7 mouse cellular contexts compared by ENCODE assay signal in the genomic region with DNA sequence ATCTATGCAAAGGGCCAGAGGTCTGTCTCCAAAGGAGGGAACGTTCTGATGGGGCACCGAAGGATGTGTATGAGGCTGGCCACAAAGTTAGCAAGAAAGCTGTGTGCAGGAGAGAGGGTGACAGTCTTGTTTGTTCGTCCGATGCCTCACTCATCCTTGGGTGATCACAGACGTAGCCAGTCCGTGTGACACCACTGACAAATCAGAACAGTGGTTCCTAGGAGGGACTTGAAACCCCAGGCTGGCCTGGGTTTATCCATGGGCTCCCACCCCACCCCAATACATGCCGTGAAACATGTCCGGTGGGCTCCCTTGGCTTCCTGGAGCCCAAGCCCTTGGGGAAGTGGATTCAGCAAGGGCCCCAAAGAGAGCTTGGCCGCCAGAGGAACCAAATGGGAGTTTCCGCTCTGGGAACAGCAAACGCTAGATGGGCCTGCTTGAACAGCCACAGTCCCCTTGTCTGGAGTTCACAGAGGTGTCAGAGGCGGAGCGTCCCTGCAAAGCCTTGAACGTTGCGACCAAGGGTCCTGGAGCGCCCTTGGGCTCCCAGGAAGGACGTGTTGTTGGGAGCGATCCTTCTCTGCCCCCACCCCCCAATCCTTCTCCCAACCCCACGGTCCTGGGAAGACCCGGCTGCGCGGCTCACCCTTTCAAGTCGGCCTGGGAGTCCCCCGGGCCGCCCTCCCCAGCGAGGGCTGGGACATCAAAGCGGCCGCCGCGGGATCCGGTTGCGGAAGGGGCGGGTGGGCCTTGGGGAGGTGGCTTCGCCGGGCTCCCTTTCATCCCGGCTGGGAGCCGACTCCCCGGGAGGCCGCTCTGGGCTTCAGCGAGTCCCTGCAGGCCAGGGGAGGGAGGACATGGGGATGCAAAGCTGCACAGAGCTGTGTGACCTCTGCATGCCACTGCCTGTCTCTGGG. TPM values are rescaled to one million over a fixed set of nuclear protein-coding genes. Genes with fewer than 3 reads are reported as not detected.
DNase-seq lines count a peak whose midpoint lies in the region; ATAC-seq and TF ChIP-seq lines count a peak whose summit lies in the region.

No protein-coding gene starts in this region.

- H3K36me3 ChIP-seq in heart, embryonic 11.5 days (ENCODE audit: control insufficient read depth, insufficient read depth, low read length), result no peaks in the 10 kb centered on the region
- H3K36me3 ChIP-seq in kidney, postnatal 0 days (ENCODE audit: insufficient read depth, low read length), result no peaks in the 10 kb centered on the region

- TF ChIP-seq CTCF in kidney, postnatal 0 days (IDR thresholded peaks at IDR 0.05; ENCODE audit: low read depth), result peak; percentile 43

- peak; percentile 38 for DNase-seq in T-cell, adult 2 months (ENCODE audit: low spot score)
- peak; percentile 93 for DNase-seq in kidney, postnatal 0 days (ENCODE audit: low spot score)
- peak; percentile 67 for DNase-seq in lung, postnatal 36 days
- peak; percentile 58 for DNase-seq in testis, postnatal 14 days (ENCODE audit: low spot score)
- no peak for DNase-seq in right cerebral cortex, postnatal 25 days

- H3K9ac ChIP-seq in heart, embryonic 11.5 days (ENCODE audit: low read depth, low read length), result peak overlapping the region; percentile 78
- H3K9ac ChIP-seq in kidney, postnatal 0 days (ENCODE audit: low read depth, low read length), result peak overlapping the region; percentile 60

- H3K4me1 ChIP-seq in brown adipose tissue, adult 24 weeks (ENCODE audit: control insufficient read depth, insufficient read depth, insufficient read length, low read length), result peaks cover 8% of the 10 kb centered on the region
- peaks cover 29% of the 10 kb centered on the region for H3K4me1 ChIP-seq in heart, embryonic 11.5 days (ENCODE audit: control insufficient read depth, insufficient read depth, low read length)
- H3K4me1 ChIP-seq in kidney, postnatal 0 days (replicated peaks; ENCODE audit: insufficient read depth, low read length), result peaks cover 20% of the 10 kb centered on the region; the same call in 1 of the 2 replicates

- H3K4me2 ChIP-seq in heart, embryonic 11.5 days, result peak overlapping the region; percentile 76
- peak overlapping the region; percentile 60 for H3K4me2 ChIP-seq in kidney, postnatal 0 days (ENCODE audit: low read length)

- no peak overlapping the region for H3K27ac ChIP-seq in brown adipose tissue, adult 24 weeks (replicated peaks; ENCODE audit: low read depth, low read length)
- peak overlapping the region; percentile 81 for H3K27ac ChIP-seq in heart, embryonic 11.5 days (ENCODE audit: low read depth, low read length)
- H3K27ac ChIP-seq in kidney, postnatal 0 days, result peak overlapping the region; percentile 92

- peak; percentile 63; the same call in 1 of the 2 replicates for ATAC-seq in heart, embryonic 11.5 days (replicated peaks; ENCODE audit: insufficient number of reproducible peaks, low FRiP score, low TSS enrichment)
- ATAC-seq in kidney, postnatal 0 days (replicated peaks; ENCODE audit: low FRiP score, low read depth), result peak; percentile 82

- peak overlapping the region; percentile 31 for H3K4me3 ChIP-seq in brown adipose tissue, adult 24 weeks (ENCODE audit: insufficient read depth, low read depth, low read length)
- peak overlapping the region; percentile 42 for H3K4me3 ChIP-seq in heart, embryonic 11.5 days (ENCODE audit: low read depth, low read length)
- H3K4me3 ChIP-seq in kidney, postnatal 0 days (replicated peaks; ENCODE audit: low read depth, low read length), result peak overlapping the region; percentile 16; the same call in 1 of the 2 replicates

- no peaks in the 10 kb centered on the region for H3K27me3 ChIP-seq in heart, embryonic 11.5 days (ENCODE audit: control insufficient read depth, insufficient read depth, low read length)
- H3K27me3 ChIP-seq in kidney, postnatal 0 days (ENCODE audit: insufficient read depth, low read length), result no peaks in the 10 kb centered on the region

- 5% methylated on average over 37 of the region's 40 CpGs for WGBS in heart, embryonic 11.5 days (ENCODE audit: insufficient replicate concordance)
- 5% methylated on average over 40 of the region's 40 CpGs for WGBS in kidney, postnatal 0 days

- H3K9me3 ChIP-seq in heart, embryonic 11.5 days (replicated peaks; ENCODE audit: control insufficient read depth, low read length), result no peaks in the 10 kb centered on the region
- no peaks in the 10 kb centered on the region for H3K9me3 ChIP-seq in kidney, postnatal 0 days (replicated peaks; ENCODE audit: low read length)

RNA-seq across cellular contexts. Expression of a gene that starts 19.1 kb away (rescaled TPM):
- not detected in 2 replicates for polyA plus RNA-seq in brown adipose tissue, adult 24 weeks (2012; ENCODE audit: insufficient read depth, insufficient read length, missing spikeins)
- 1.2 and 1.6 TPM in 2 replicates for polyA plus RNA-seq in heart, embryonic 11.5 days (2014; fragmentation: Nextera tagmentation; extraction: Ambion mirVana)
- polyA plus RNA-seq in kidney, postnatal 0 days (2015; fragmentation: Nextera tagmentation; extraction: Ambion mirVana), result 4.6 TPM in 2 replicates

RNA-seq across cellular contexts. Expression of a gene that starts 23.3 kb away (rescaled TPM):
- 14.6 and 22.2 TPM in 2 replicates for polyA plus RNA-seq in brown adipose tissue, adult 24 weeks (2012; ENCODE audit: insufficient read depth, insufficient read length, missing spikeins)
- polyA plus RNA-seq in heart, embryonic 11.5 days (2014; fragmentation: Nextera tagmentation; extraction: Ambion mirVana), result 82.6 and 87.5 TPM in 2 replicates
- 77.4 and 81.4 TPM in 2 replicates for polyA plus RNA-seq in kidney, postnatal 0 days (2015; fragmentation: Nextera tagmentation; extraction: Ambion mirVana)

RNA-seq across cellular contexts. Expression of a gene that starts 45.8 kb away (rescaled TPM):
- 4.3 and 5.6 TPM in 2 replicates for polyA plus RNA-seq in brown adipose tissue, adult 24 weeks (2012; ENCODE audit: insufficient read depth, insufficient read length, missing spikeins)
- 20.2 and 22.8 TPM in 2 replicates for polyA plus RNA-seq in heart, embryonic 11.5 days (2014; fragmentation: Nextera tagmentation; extraction: Ambion mirVana)
- polyA plus RNA-seq in kidney, postnatal 0 days (2015; fragmentation: Nextera tagmentation; extraction: Ambion mirVana), result 26.1 and 26.9 TPM in 2 replicates

RNA-seq across cellular contexts. Expression of a gene that starts 50.4 kb away (rescaled TPM):
- polyA plus RNA-seq in brown adipose tissue, adult 24 weeks (2012; ENCODE audit: insufficient read depth, insufficient read length, missing spikeins), result not detected in 2 replicates
- 55.8 and 63.2 TPM in 2 replicates for polyA plus RNA-seq in heart, embryonic 11.5 days (2014; fragmentation: Nextera tagmentation; extraction: Ambion mirVana)
- 5.8 and 6.9 TPM in 2 replicates for polyA plus RNA-seq in kidney, postnatal 0 days (2015; fragmentation: Nextera tagmentation; extraction: Ambion mirVana)
